Mouse (Mus musculus) forebrain, postnatal 0 days (tissue): ENCODE results near the gene Kcnip3. TPM values are rescaled to one million over a fixed set of nuclear protein-coding genes. Genes with fewer than 3 reads are reported as not detected.
A peak's percentile ranks its signal among the peaks of the same experiment; 100 is the strongest.

Experiments used
- ATAC-seq: fragments of 200-750 bp; cut with Nextera tagmentation; 2 replicates; pipeline ENCODE4 v1.8.0; 2017; ENCODE audit warnings: mild to moderate bottlenecking, moderate library complexity
- DNase-seq: peaks from one replicate; pipeline ENCODE4 v3.0.0-alpha.2; 2015
- H3K27ac ChIP-seq: fragments of 300-500 bp; sonication (generic); 2 replicates; pipeline ENCODE4 v1.5.1; 2014; ENCODE audit warnings: low read depth, mild to moderate bottlenecking, antibody characterized with exemption, low read length, moderate library complexity, mixed read lengths
- H3K27me3 ChIP-seq: fragments of 300-500 bp; sonication (generic); 2 replicates; pipeline ENCODE4 v1.6.1; 2014; ENCODE audit warnings: mild to moderate bottlenecking, low read length, mixed read lengths; ENCODE audit not compliant: insufficient read depth
- H3K36me3 ChIP-seq: fragments of 300-500 bp; sonication (generic); 2 replicates; pipeline ENCODE4 v1.6.1; 2014; ENCODE audit warnings: mild to moderate bottlenecking, moderate library complexity; ENCODE audit not compliant: insufficient read depth
- H3K4me1 ChIP-seq: fragments of 300-500 bp; sonication (generic); 2 replicates; pipeline ENCODE4 v1.6.1; 2014; ENCODE audit warnings: antibody characterized with exemption; ENCODE audit not compliant: insufficient read depth
- H3K4me2 ChIP-seq: fragments of 300-500 bp; sonication (generic); 2 replicates; pipeline ENCODE4 v1.6.1; 2014; ENCODE audit warnings: low read depth, mild to moderate bottlenecking, moderate library complexity
- H3K4me3 ChIP-seq: fragments of 300-500 bp; sonication (generic); 2 replicates; pipeline ENCODE4 v1.5.1; 2014; ENCODE audit warnings: low read depth, low read length, mixed read lengths
- H3K9ac ChIP-seq: fragments of 300-500 bp; sonication (generic); 2 replicates; pipeline ENCODE4 v1.6.1; 2014; ENCODE audit warnings: mild to moderate bottlenecking
- H3K9me3 ChIP-seq: fragments of 300-500 bp; sonication (generic); 2 replicates; pipeline ENCODE4 v1.6.1; 2016; ENCODE audit warnings: low read length
- CTCF ChIP-seq: sonication (generic); IDR thresholded peaks from 2 replicates; pipeline ENCODE4 v1.5.1; 2016; ENCODE audit warnings: antibody characterized with exemption, control low read depth, low read depth
- WGBS: fragments of 180-500 bp; shearing (Covaris S2); extraction: QIAGEN DNeasy Blood & Tissue Kit; methylation state at CpG from one replicate; pipeline ENCODE4 v1.1.7; 2014; 5-methylcytosine and 5-hydroxymethylcytosine counted together
- polyA plus RNA-seq: library from polyadenylated mRNA; unstranded; fragments of >200 nt; fragmentation: Nextera tagmentation; extraction: Ambion mirVana; gene quantifications from 2 replicates; pipeline ENCODE4 v1.2.1, GENCODE M21; 2015
- total RNA-seq: library from RNA; depleted of rRNA; stranded (reverse); fragments of >200 nt; gene quantifications from 2 replicates; pipeline ENCODE4 v1.2.3, GENCODE M21; 2014

The Kcnip3 gene
- total and polyA plus RNA-seq, 2 experiments from 2014 or later = 15.8 to 27.8 TPM

GRCm38 (mm10) chr2:127435554-127435953, 86.3 kb downstream of the Kcnip3 start:
- no peak for TF ChIP-seq CTCF
- H3K4me2 ChIP-seq = no peak overlapping the region
- 93% methylated on average over 2 of the region's 2 CpGs for WGBS
- H3K4me3 ChIP-seq = no peak overlapping the region
- no peak for DNase-seq
- ATAC-seq = no peak
- H3K4me1 ChIP-seq = no peaks in the 10 kb centered on the region
- H3K27me3 ChIP-seq = no peaks in the 10 kb centered on the region
- H3K27ac ChIP-seq = no peak overlapping the region
- no peak overlapping the region for H3K9ac ChIP-seq
- H3K36me3 ChIP-seq = peaks cover 14% of the 10 kb centered on the region
- no peaks in the 10 kb centered on the region for H3K9me3 ChIP-seq

GRCm38 (mm10) chr2:127435135-127435534, 86.8 kb downstream of the Kcnip3 start:
- peak; percentile 55 for TF ChIP-seq CTCF
- H3K4me3 ChIP-seq = no peak overlapping the region
- no peak overlapping the region for H3K4me2 ChIP-seq
- H3K4me1 ChIP-seq = no peaks in the 10 kb centered on the region
- no peak overlapping the region for H3K27ac ChIP-seq
- ATAC-seq (no peak), DNase-seq (no peak)
- H3K36me3 ChIP-seq = peaks cover 14% of the 10 kb centered on the region
- no peaks in the 10 kb centered on the region for H3K27me3 ChIP-seq
- no peak overlapping the region for H3K9ac ChIP-seq
- H3K9me3 ChIP-seq = no peaks in the 10 kb centered on the region
- WGBS = 33% methylated on average over 2 of the region's 2 CpGs

GRCm38 (mm10) chr2:127433487-127434295, 88.2 kb downstream of the Kcnip3 start:
- Histone ChIP-seq H3K36me3 (peaks cover 14% of the 10 kb centered on the region), H3K27me3 (no peaks in the 10 kb centered on the region), H3K9ac (no peak overlapping the region), H3K4me2 (no peak overlapping the region), H3K4me1 (no peaks in the 10 kb centered on the region), H3K4me3 (no peak overlapping the region), H3K27ac (no peak overlapping the region), H3K9me3 (no peaks in the 10 kb centered on the region)
- TF ChIP-seq CTCF = no peak
- DNase-seq (no peak), ATAC-seq (no peak)
- 89% methylated on average over 9 of the region's 9 CpGs for WGBS

GRCm38 (mm10) chr2:127430238-127430637, 91.7 kb downstream of the Kcnip3 start:
- ATAC-seq (no peak; the same call in 1 of the 2 replicates), DNase-seq (peak; percentile 70)
- peak; percentile 85 for TF ChIP-seq CTCF
- no peaks in the 10 kb centered on the region for H3K27me3 ChIP-seq
- H3K9ac ChIP-seq = no peak overlapping the region
- H3K9me3 ChIP-seq = no peaks in the 10 kb centered on the region
- WGBS = 27% methylated on average over 3 of the region's 3 CpGs
- no peak overlapping the region for H3K27ac ChIP-seq
- no peak overlapping the region for H3K4me3 ChIP-seq
- no peaks in the 10 kb centered on the region; the same call in 1 of the 2 replicates for H3K36me3 ChIP-seq
- H3K4me2 ChIP-seq = no peak overlapping the region
- no peaks in the 10 kb centered on the region for H3K4me1 ChIP-seq

- no peak for ATAC-seq
- Histone ChIP-seq H3K36me3 (no peaks in the 10 kb centered on the region), H3K4me3 (no peak within 1 kb of the TSS), H3K9me3 (no peaks in the 10 kb centered on the region), H3K27ac (no peak within 1 kb of the TSS), H3K4me1 (no peaks in the 10 kb centered on the region), H3K9ac (no peak within 1 kb of the TSS), H3K27me3 (no peaks in the 10 kb centered on the region), H3K4me2 (no peak within 1 kb of the TSS)
- 88% methylated on average over 17 of the region's 17 CpGs for WGBS
- no peak for TF ChIP-seq CTCF
- DNase-seq = no peak
These were observed 96.9 kb downstream of the Kcnip3 start, which contains the start of gene Gpat2 for GRCm38 (mm10) chr2:127424977-127425376. TSS of gene Gpat2 (plus strand) at chr2:127425199.

GRCm38 (mm10) chr2:127418266-127418970, 103.5 kb downstream of the Kcnip3 start:
- no peak for TF ChIP-seq CTCF
- Histone ChIP-seq H3K9me3 (no peaks in the 10 kb centered on the region), H3K27me3 (no peaks in the 10 kb centered on the region), H3K4me3 (no peak overlapping the region), H3K27ac (no peak overlapping the region), H3K4me1 (no peaks in the 10 kb centered on the region), H3K4me2 (no peak overlapping the region), H3K36me3 (no peaks in the 10 kb centered on the region), H3K9ac (no peak overlapping the region)
- DNase-seq (no peak), ATAC-seq (no peak)
- WGBS = 63% methylated on average over 10 of the region's 10 CpGs

GRCm38 (mm10) chr2:127416706-127417105, 105.2 kb downstream of the Kcnip3 start:
- H3K4me2 ChIP-seq = no peak overlapping the region
- H3K27ac ChIP-seq = no peak overlapping the region
- no peaks in the 10 kb centered on the region for H3K9me3 ChIP-seq
- no peaks in the 10 kb centered on the region for H3K4me1 ChIP-seq
- H3K36me3 ChIP-seq = no peaks in the 10 kb centered on the region
- H3K27me3 ChIP-seq = no peaks in the 10 kb centered on the region
- ATAC-seq (no peak), DNase-seq (no peak)
- no peak overlapping the region for H3K4me3 ChIP-seq
- no peak overlapping the region for H3K9ac ChIP-seq
- WGBS = 59% methylated on average over 3 of the region's 3 CpGs
- no peak for TF ChIP-seq CTCF
